Mouse (Mus musculus) forebrain, embryonic 14.5 days (tissue): Measurements from ENCODE around the gene Prkra. TPM values are rescaled to one million over a fixed set of nuclear protein-coding genes. Genes with fewer than 3 reads are reported as not detected.

Experiments
- ATAC-seq: fragments of 200-750 bp; cut with Nextera tagmentation; 2 replicates; pipeline ENCODE4 v1.8.0; 2017; ENCODE audit warnings: mild to moderate bottlenecking, moderate library complexity
- DNase-seq: peaks from one replicate; pipeline ENCODE4 v3.0.0-alpha.2; 2015; ENCODE audit warnings: low spot score
- H3K27ac ChIP-seq: fragments of 300-500 bp; sonication (generic); 2 replicates; pipeline ENCODE4 v1.5.1; 2014; ENCODE audit warnings: low read depth, mild to moderate bottlenecking, control low read depth, low read length, moderate library complexity
- H3K27me3 ChIP-seq: fragments of 300-500 bp; sonication (generic); replicated peaks from 2 replicates; pipeline ENCODE4 v1.6.1; 2014; ENCODE audit warnings: low read length, control low read depth, mixed read lengths; ENCODE audit not compliant: control insufficient read depth, insufficient read depth
- H3K36me3 ChIP-seq: fragments of 300-500 bp; sonication (generic); 2 replicates; pipeline ENCODE4 v1.6.1; 2014; ENCODE audit warnings: low read length, control low read depth; ENCODE audit not compliant: control insufficient read depth, insufficient read depth
- H3K4me1 ChIP-seq: fragments of 300-500 bp; sonication (generic); 2 replicates; pipeline ENCODE4 v1.6.1; 2014; ENCODE audit warnings: antibody characterized with exemption, low read length, control low read depth; ENCODE audit not compliant: control insufficient read depth, insufficient read depth
- H3K4me2 ChIP-seq: fragments of 300-500 bp; sonication (generic); 2 replicates; pipeline ENCODE4 v1.6.1; 2014; ENCODE audit warnings: mild to moderate bottlenecking, control low read depth, low read length
- H3K4me3 ChIP-seq: fragments of 300-500 bp; sonication (generic); 2 replicates; pipeline ENCODE4 v1.5.1; 2014; ENCODE audit warnings: low read depth, low read length, control low read depth
- H3K9ac ChIP-seq: fragments of 300-500 bp; sonication (generic); 2 replicates; pipeline ENCODE4 v1.6.1; 2014; ENCODE audit warnings: mild to moderate bottlenecking, low read length, control low read depth, moderate library complexity
- H3K9me3 ChIP-seq: fragments of 300-500 bp; sonication (generic); replicated peaks from 2 replicates; pipeline ENCODE4 v1.6.1; 2016; ENCODE audit warnings: low read length, control low read depth, mixed read lengths; ENCODE audit not compliant: control insufficient read depth
- WGBS: fragments of 180-500 bp; shearing (Covaris S2); extraction: QIAGEN DNeasy Blood & Tissue Kit; methylation state at CpG from one replicate; pipeline ENCODE4 v1.1.7; 2014; 5-methylcytosine and 5-hydroxymethylcytosine counted together
- polyA plus RNA-seq: library from polyadenylated mRNA; unstranded; fragments of >200 nt; fragmentation: Nextera tagmentation; extraction: Ambion mirVana; gene quantifications from 2 replicates; pipeline ENCODE4 v1.2.1, GENCODE M21; 2014

Prkra gene
- 109 and 112 TPM in 2 replicates for polyA plus RNA-seq

GRCm38 (mm10) chr2:76647883-76648570 lies at the start of gene Prkra, which contains the start of gene Pjvk:
Gene Prkra (minus strand): TSS chr2:76648015.
Gene Pjvk (plus strand): TSS chr2:76648476.
- WGBS, result under 1% methylated on average over 40 of the region's 42 CpGs
- H3K4me2 ChIP-seq, result peak within 1 kb of the TSS; percentile 50
- peak within 1 kb of the TSS; percentile 90 for H3K27ac ChIP-seq
- ATAC-seq (peak; percentile 98), DNase-seq (peak; percentile 98)
- 0 out of 2 replicates have a peak, but pooled peaks cover 7% of the 10 kb centered on the region for H3K36me3 ChIP-seq
- H3K27me3 ChIP-seq, result no peaks in the 10 kb centered on the region
- no peaks in the 10 kb centered on the region for H3K9me3 ChIP-seq
- H3K4me1 ChIP-seq, result peaks cover 11% of the 10 kb centered on the region
- peak within 1 kb of the TSS; percentile 80 for H3K4me3 ChIP-seq
- peak within 1 kb of the TSS; percentile 85 for H3K9ac ChIP-seq

GRCm38 (mm10) chr2:76695290-76695689 lies 47.5 kb upstream of the Prkra start:
- Histone ChIP-seq H3K4me3 (no peak overlapping the region), H3K36me3 (peaks cover 60% of the 10 kb centered on the region), H3K4me2 (no peak overlapping the region), H3K4me1 (no peaks in the 10 kb centered on the region), H3K9me3 (no peaks in the 10 kb centered on the region), H3K27ac (no peak overlapping the region), H3K27me3 (no peaks in the 10 kb centered on the region), H3K9ac (no peak overlapping the region)
- WGBS, result 87% methylated on average over 6 of the region's 6 CpGs
- DNase-seq (no peak), ATAC-seq (no peak)

- Histone ChIP-seq H3K9ac (no peak overlapping the region), H3K27me3 (no peaks in the 10 kb centered on the region), H3K4me2 (no peak overlapping the region), H3K27ac (no peak overlapping the region), H3K36me3 (peaks cover 64% of the 10 kb centered on the region), H3K4me1 (no peaks in the 10 kb centered on the region), H3K4me3 (no peak overlapping the region), H3K9me3 (no peaks in the 10 kb centered on the region)
- no peak for DNase-seq
- 79% methylated on average over 5 of the region's 5 CpGs for whole genome bisulfite sequencing
- ATAC-seq, result no peak
These were observed 46.0 kb upstream of the Prkra start for GRCm38 (mm10) chr2:76693765-76694164.

- no peak for DNase-seq
- 90% methylated on average over 12 of the region's 12 CpGs for WGBS
- Histone ChIP-seq H3K4me2 (no peak overlapping the region), H3K27ac (no peak overlapping the region), H3K9ac (no peak overlapping the region), H3K36me3 (peaks cover 85% of the 10 kb centered on the region), H3K9me3 (no peaks in the 10 kb centered on the region), H3K27me3 (no peaks in the 10 kb centered on the region), H3K4me1 (no peaks in the 10 kb centered on the region), H3K4me3 (no peak overlapping the region)
- no peak for ATAC-seq
These were observed 42.8 kb upstream of the Prkra start for GRCm38 (mm10) chr2:76690436-76691204.

GRCm38 (mm10) chr2:76688162-76688561 lies 40.3 kb upstream of the Prkra start:
- DNase-seq (no peak), ATAC-seq (no peak)
- Histone ChIP-seq H3K9me3 (no peaks in the 10 kb centered on the region), H3K9ac (no peak overlapping the region), H3K4me2 (no peak overlapping the region), H3K27ac (no peak overlapping the region), H3K4me1 (no peaks in the 10 kb centered on the region), H3K27me3 (no peaks in the 10 kb centered on the region), H3K4me3 (no peak overlapping the region), H3K36me3 (peaks cover 83% of the 10 kb centered on the region)
- 70% methylated on average over 7 of the region's 7 CpGs for WGBS

- Histone ChIP-seq H3K9me3 (no peaks in the 10 kb centered on the region), H3K27ac (no peak overlapping the region), H3K36me3 (peaks cover 83% of the 10 kb centered on the region), H3K4me1 (no peaks in the 10 kb centered on the region), H3K9ac (no peak overlapping the region), H3K4me3 (no peak overlapping the region), H3K27me3 (no peaks in the 10 kb centered on the region), H3K4me2 (no peak overlapping the region)
- WGBS, result 81% methylated on average over 3 of the region's 3 CpGs
- DNase-seq, result no peak
- ATAC-seq, result no peak
These were observed 39.8 kb upstream of the Prkra start for GRCm38 (mm10) chr2:76687608-76688007.

- no peak overlapping the region for H3K9ac ChIP-seq
- H3K27me3 ChIP-seq, result no peaks in the 10 kb centered on the region
- H3K9me3 ChIP-seq, result no peaks in the 10 kb centered on the region
- H3K4me3 ChIP-seq, result no peak overlapping the region
- WGBS, result 97% methylated on average over 3 of the region's 3 CpGs
- ATAC-seq (no peak), DNase-seq (no peak)
- H3K36me3 ChIP-seq, result peaks cover 79% of the 10 kb centered on the region
- no peak overlapping the region for H3K27ac ChIP-seq
- no peak overlapping the region for H3K4me2 ChIP-seq
- H3K4me1 ChIP-seq, result no peaks in the 10 kb centered on the region
These were observed 39.2 kb upstream of the Prkra start for GRCm38 (mm10) chr2:76686986-76687385.

- Histone ChIP-seq H3K4me1 (no peaks in the 10 kb centered on the region), H3K27me3 (no peaks in the 10 kb centered on the region), H3K4me3 (no peak overlapping the region), H3K9ac (no peak overlapping the region), H3K36me3 (peaks cover 57% of the 10 kb centered on the region), H3K4me2 (no peak overlapping the region), H3K27ac (no peak overlapping the region), H3K9me3 (no peaks in the 10 kb centered on the region)
- ATAC-seq (no peak), DNase-seq (no peak)
- 90% methylated on average over 8 of the region's 8 CpGs for WGBS
These were observed 34.5 kb upstream of the Prkra start for GRCm38 (mm10) chr2:76682301-76682700.
